Mouse (Mus musculus) heart, embryonic 13.5 days (tissue): ENCODE results near the gene Rnf182. TPM values are rescaled to one million over a fixed set of nuclear protein-coding genes. Genes with fewer than 3 reads are reported as not detected.

Experiments used
- ATAC-seq: fragments of 200-750 bp; cut with Nextera tagmentation; 2 replicates; pipeline ENCODE4 v1.8.0; 2017; ENCODE audit warnings: moderate TSS enrichment; ENCODE audit not compliant: insufficient number of reproducible peaks, low FRiP score, low TSS enrichment; ENCODE audit errors: extremely low read depth
- H3K27ac ChIP-seq: fragments of 300-500 bp; sonication (generic); replicated peaks from 2 replicates; pipeline ENCODE4 v1.5.1; 2015; ENCODE audit warnings: moderate library complexity, mild to moderate bottlenecking, inconsistent platforms
- H3K27me3 ChIP-seq: fragments of 300-500 bp; sonication (generic); replicated peaks from 2 replicates; pipeline ENCODE4 v1.6.1; 2015; ENCODE audit warnings: mild to moderate bottlenecking, inconsistent platforms
- H3K36me3 ChIP-seq: fragments of 300-500 bp; sonication (generic); 2 replicates; pipeline ENCODE4 v1.6.1; 2015; ENCODE audit warnings: mild to moderate bottlenecking, inconsistent platforms
- H3K4me1 ChIP-seq: fragments of 300-500 bp; sonication (generic); 2 replicates; pipeline ENCODE4 v1.6.1; 2015; ENCODE audit warnings: inconsistent platforms
- H3K4me2 ChIP-seq: fragments of 300-500 bp; sonication (generic); 2 replicates; pipeline ENCODE4 v1.6.1; 2015; ENCODE audit warnings: inconsistent platforms, mild to moderate bottlenecking, moderate library complexity
- H3K4me3 ChIP-seq: fragments of 300-500 bp; sonication (generic); 2 replicates; pipeline ENCODE4 v1.5.1; 2015; ENCODE audit warnings: moderate library complexity, mild to moderate bottlenecking, inconsistent platforms
- H3K9ac ChIP-seq: fragments of 300-500 bp; sonication (generic); 2 replicates; pipeline ENCODE4 v1.6.1; 2015; ENCODE audit warnings: inconsistent platforms, mild to moderate bottlenecking, moderate library complexity
- H3K9me3 ChIP-seq: fragments of 300-500 bp; sonication (generic); 2 replicates; pipeline ENCODE4 v1.6.1; 2016; ENCODE audit warnings: inconsistent platforms
- WGBS: fragments of 180-500 bp; shearing (Covaris S2); methylation state at CpG from one replicate; pipeline ENCODE4 v1.1.7; 2015; ENCODE audit warnings: mixed read lengths; 5-methylcytosine and 5-hydroxymethylcytosine counted together
- polyA plus RNA-seq: library from polyadenylated mRNA; unstranded; fragments of >200 nt; fragmentation: Nextera tagmentation; extraction: Ambion mirVana; gene quantifications from 2 replicates; pipeline ENCODE4 v1.2.1, GENCODE M21; 2015

Gene Rnf182
- polyA plus RNA-seq, 1 experiment from 2014 or later, result 1.8 TPM

DNA sequence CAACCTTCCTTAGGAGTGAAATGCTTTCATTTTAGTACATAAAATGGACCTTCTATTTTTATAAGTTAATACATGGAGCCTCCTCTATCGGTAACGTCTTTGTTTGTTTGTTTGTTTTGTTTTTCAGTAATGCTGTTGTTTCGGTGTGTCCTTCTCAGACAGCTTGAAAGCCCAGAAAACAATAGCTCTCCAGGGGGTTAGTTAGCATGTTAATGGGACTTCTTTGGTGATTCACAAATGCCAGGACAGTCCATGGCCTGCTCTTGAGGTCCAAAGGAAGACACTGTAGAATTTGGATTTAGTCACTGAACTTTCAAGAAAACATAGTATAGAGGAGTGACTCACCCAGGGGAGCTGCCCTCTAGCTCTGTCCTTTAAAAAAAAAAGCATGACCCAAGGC lies 843 bp upstream of the Rnf182 start:
- Histone ChIP-seq H3K36me3 (no peaks in the 10 kb centered on the region), H3K4me1 (peaks cover 29% of the 10 kb centered on the region), H3K27me3 (peaks cover 22% of the 10 kb centered on the region), H3K4me2 (no peak overlapping the region), H3K9me3 (no peaks in the 10 kb centered on the region), H3K9ac (no peak overlapping the region), H3K4me3 (no peak overlapping the region), H3K27ac (no peak overlapping the region)
- 84% methylated on average over 3 of the region's 3 CpGs for WGBS
- no peak for ATAC-seq

DNA sequence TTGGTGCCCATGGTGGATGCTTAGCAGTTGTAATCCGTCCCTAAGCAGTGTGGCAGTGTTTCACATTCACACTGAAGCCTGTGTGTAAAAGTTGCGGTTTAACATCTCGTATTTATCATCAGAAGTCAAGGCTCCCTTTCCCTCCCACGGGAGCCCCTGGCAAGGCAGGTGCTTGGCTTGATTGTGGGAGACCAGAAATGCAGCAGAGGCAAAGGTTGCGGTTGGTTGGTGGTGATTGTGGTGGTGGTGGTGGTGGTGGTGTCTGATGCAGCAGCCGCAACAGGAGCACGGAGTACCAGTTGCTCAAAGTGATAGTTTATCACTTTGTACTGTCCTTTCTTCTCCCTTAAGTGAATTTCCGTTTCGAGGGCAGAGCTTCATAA lies 325 bp upstream of the Rnf182 start:
- Histone ChIP-seq H3K4me2 (peak overlapping the region; percentile 80), H3K9ac (peak overlapping the region; percentile 80; the same call in 1 of the 2 replicates), H3K36me3 (no peaks in the 10 kb centered on the region), H3K4me1 (peaks cover 32% of the 10 kb centered on the region), H3K9me3 (no peaks in the 10 kb centered on the region), H3K27me3 (peaks cover 22% of the 10 kb centered on the region), H3K27ac (no peak overlapping the region), H3K4me3 (peak overlapping the region; percentile 66)
- WGBS, result 19% methylated on average over 9 of the region's 9 CpGs
- ATAC-seq, result no peak

DNA sequence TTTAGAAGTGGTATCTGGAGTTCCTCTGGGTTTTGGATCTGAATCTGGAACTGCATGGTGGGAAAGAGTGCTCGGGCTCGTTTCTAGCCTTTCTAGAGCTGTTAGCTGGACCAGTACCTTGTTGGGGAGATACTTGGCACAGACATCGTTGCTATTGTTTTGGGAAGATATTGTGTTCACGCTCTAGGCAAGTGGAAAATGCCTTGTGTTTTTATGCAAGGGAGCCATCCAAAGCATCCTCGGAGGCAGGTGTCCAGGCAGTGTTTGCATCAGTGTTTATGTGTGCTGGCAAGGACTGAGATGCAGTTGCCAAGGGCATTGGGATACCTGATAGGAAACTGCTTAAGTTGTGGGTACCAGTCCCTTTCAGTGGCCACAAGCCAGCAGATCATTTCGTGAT lies 1.0 kb downstream of the Rnf182 start:
- WGBS, result 41% methylated on average over 6 of the region's 6 CpGs
- Histone ChIP-seq H3K4me3 (peak overlapping the region; percentile 66), H3K27me3 (peaks cover 22% of the 10 kb centered on the region), H3K27ac (no peak overlapping the region), H3K36me3 (no peaks in the 10 kb centered on the region), H3K9me3 (no peaks in the 10 kb centered on the region), H3K9ac (peak overlapping the region; percentile 80; the same call in 1 of the 2 replicates), H3K4me2 (peak overlapping the region; percentile 80), H3K4me1 (peaks cover 32% of the 10 kb centered on the region)
- ATAC-seq, result no peak

DNA sequence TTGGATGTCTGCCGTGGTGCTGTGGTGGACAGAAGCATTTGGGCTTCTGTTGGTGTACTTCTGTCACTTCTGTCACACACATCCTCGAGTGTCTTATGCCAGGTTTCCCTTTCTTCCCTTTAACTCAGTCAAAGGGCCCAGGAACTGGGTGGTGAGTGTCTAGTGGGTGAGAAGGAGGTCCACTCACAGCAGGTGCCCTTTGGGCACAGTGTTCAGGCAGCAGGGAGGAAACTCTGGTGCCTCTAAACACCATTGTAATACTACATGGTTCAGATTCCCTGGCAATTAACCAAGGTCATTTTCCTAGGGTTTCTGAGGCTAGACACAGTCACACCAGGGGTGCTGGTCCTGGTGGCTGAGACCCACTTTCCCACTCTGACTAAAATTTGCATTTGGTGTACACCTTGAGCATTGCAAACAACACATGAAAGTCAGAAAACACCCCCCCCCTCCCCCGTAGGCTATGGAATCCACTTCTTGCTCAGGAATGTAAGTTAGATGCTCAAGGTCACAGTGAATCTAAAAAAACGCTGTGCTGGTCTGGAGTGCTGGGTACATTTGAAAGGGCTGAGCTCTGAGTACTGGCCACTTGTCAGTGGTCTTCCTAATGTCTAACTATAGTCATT lies 4.2 kb downstream of the Rnf182 start:
- WGBS, result 46% methylated on average over 4 of the region's 4 CpGs
- no peak overlapping the region for H3K4me2 ChIP-seq
- ATAC-seq, result no peak

DNA sequence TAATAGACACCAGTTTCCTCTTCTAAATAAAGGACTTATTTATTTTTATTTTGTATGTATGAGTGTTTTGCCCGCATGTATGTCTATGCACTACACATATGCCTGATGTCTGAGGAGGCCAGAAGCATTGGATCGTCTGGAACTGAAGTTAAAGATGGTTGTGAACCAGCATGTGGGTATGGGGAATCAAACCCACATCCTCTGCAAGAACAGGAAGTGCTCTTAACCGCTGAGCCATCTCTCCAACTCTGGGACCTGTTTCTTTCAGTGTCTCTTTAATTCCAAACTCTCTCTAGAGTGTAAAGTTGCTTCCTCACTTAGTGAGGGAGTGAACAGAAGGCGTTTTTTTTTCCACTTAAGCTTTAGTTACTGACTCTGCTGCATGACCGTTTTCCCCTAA lies 12.4 kb downstream of the Rnf182 start:
- H3K27ac ChIP-seq, result no peak overlapping the region
- no peaks in the 10 kb centered on the region for H3K27me3 ChIP-seq
- no peak overlapping the region for H3K4me2 ChIP-seq
- H3K9ac ChIP-seq, result no peak overlapping the region
- H3K4me3 ChIP-seq, result no peak overlapping the region
- no peaks in the 10 kb centered on the region for H3K9me3 ChIP-seq
- H3K4me1 ChIP-seq, result no peaks in the 10 kb centered on the region
- no peaks in the 10 kb centered on the region for H3K36me3 ChIP-seq
- WGBS, result 72% methylated on average over 5 of the region's 5 CpGs
- ATAC-seq, result no peak

More for the DNA sequence above, 4.2 kb downstream of the Rnf182 start:
- Histone ChIP-seq H3K27ac (no peak overlapping the region), H3K4me1 (peaks cover 32% of the 10 kb centered on the region), H3K9me3 (no peaks in the 10 kb centered on the region), H3K36me3 (no peaks in the 10 kb centered on the region), H3K9ac (no peak overlapping the region), H3K27me3 (peaks cover 22% of the 10 kb centered on the region), H3K4me3 (no peak overlapping the region)

DNA sequence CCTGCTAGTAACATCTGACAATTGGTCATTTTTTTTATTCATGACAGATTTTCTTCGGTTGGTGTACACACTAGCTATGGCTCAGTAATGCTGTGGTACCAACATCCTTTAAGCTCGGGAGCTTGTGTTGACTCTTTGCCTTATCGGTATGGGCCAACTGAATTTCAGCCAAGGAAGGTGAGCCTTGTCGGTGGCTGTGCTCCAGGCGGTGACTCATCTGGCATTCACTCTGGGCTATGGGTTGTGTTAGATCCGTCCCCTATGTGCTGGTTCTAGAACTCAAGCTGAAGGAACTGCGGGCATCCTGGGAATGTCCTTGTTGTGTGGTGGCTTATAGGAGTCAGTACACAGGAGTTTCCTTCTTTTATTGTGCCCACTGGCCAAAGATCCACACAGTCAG lies 14.3 kb downstream of the Rnf182 start:
- Histone ChIP-seq H3K36me3 (no peaks in the 10 kb centered on the region), H3K9ac (no peak overlapping the region), H3K4me3 (no peak overlapping the region), H3K4me1 (no peaks in the 10 kb centered on the region), H3K9me3 (no peaks in the 10 kb centered on the region), H3K27ac (no peak overlapping the region), H3K27me3 (no peaks in the 10 kb centered on the region), H3K4me2 (no peak overlapping the region)
- ATAC-seq, result no peak
- 70% methylated on average over 7 of the region's 7 CpGs for WGBS

DNA sequence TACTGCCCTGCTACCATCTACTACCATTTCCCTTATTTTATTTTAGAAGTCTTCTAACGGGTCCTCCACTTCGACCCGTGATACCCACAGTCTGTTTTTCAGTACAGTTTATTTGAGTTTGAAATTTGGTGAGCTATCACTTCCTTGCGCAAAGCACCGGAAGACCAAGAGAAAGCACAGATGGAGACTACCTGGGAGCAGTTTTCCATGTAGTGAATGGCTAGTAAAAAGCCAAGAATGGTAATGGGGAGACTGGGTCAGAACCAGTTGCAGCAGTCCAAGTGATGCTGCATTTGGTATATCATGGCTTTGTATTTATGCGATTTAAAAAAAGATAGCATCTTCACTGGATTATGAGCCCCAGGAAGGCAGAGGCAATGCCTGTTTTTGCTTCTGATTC lies 15.8 kb downstream of the Rnf182 start:
- 87% methylated on average over 6 of the region's 6 CpGs for WGBS
- ATAC-seq, result no peak

DNA sequence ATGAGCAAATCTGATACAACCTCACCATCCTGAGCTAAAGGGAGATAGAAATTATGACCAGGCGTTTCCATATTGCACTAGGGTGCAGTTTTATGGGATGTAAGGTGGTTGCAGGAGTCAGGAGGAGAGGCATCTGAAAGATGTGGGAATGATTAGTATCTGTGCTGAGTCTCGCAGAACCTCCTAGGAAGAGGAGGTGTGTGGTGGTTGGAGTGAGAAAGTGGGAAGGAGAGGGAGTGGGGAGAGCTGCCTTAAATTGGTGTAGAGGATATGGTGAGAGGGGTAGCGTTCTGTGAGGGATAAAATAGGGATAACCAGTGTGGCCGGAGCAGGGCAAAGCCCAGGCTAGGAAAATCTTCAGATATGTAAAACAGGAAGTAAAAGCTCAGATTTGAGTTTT lies 17.5 kb downstream of the Rnf182 start:
- Histone ChIP-seq H3K4me1 (no peaks in the 10 kb centered on the region), H3K36me3 (no peaks in the 10 kb centered on the region), H3K4me3 (no peak overlapping the region), H3K27me3 (no peaks in the 10 kb centered on the region), H3K4me2 (no peak overlapping the region), H3K9ac (no peak overlapping the region), H3K27ac (no peak overlapping the region), H3K9me3 (no peaks in the 10 kb centered on the region)
- no peak for ATAC-seq
- 71% methylated on average over 4 of the region's 4 CpGs for WGBS

More for the DNA sequence above, 15.8 kb downstream of the Rnf182 start:
- no peak overlapping the region for H3K27ac ChIP-seq
- H3K27me3 ChIP-seq, result no peaks in the 10 kb centered on the region
- H3K36me3 ChIP-seq, result no peaks in the 10 kb centered on the region
- no peak overlapping the region for H3K9ac ChIP-seq
- no peak overlapping the region for H3K4me3 ChIP-seq
- no peaks in the 10 kb centered on the region for H3K4me1 ChIP-seq
- H3K4me2 ChIP-seq, result no peak overlapping the region
- no peaks in the 10 kb centered on the region for H3K9me3 ChIP-seq

DNA sequence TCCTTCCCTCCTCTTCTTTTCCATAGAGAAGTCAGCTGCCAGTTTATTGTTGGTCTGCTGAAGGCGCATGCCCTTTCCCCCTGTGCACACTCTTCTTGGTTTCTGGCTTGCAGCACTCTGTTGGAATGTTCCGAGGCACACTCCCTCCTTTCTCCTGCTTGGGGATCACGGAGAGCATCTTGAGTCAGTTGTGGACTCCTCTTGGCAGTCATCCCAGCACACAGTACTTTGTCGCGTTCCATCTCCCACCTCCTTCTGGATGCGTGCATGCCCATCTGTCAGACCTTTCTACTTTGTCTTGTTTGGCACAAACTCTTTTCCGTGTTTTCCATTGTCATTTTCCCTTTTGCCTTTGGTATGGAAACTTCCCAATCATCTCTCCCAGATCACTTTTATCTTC lies 22.2 kb downstream of the Rnf182 start:
- Histone ChIP-seq H3K27me3 (no peaks in the 10 kb centered on the region), H3K27ac (no peak overlapping the region), H3K36me3 (no peaks in the 10 kb centered on the region), H3K4me1 (no peaks in the 10 kb centered on the region), H3K4me2 (no peak overlapping the region), H3K9ac (no peak overlapping the region), H3K4me3 (no peak overlapping the region), H3K9me3 (no peaks in the 10 kb centered on the region)
- 77% methylated on average over 7 of the region's 7 CpGs for WGBS
- ATAC-seq, result no peak

DNA sequence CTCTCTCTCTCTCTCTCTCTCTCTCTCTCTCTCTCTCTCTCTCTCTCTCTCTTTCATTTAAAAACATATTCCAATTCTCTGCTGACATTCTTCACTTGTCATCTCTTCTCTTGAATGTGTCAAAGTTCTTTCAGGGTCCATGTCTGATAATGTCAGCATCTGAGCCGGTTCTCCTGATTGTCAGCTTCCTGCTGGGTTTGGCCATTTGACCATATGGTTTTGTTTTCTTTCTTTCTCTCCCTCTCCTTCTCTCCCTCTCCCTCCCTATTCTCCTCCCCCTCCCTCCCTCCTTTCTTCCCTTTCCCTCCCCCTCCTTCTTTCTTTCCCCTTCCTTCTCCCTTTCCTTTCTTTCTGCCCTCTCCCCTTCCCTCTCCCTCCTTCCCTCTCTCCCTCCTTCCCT lies 29.5 kb downstream of the Rnf182 start:
- H3K27ac ChIP-seq, result no peak overlapping the region

DNA sequence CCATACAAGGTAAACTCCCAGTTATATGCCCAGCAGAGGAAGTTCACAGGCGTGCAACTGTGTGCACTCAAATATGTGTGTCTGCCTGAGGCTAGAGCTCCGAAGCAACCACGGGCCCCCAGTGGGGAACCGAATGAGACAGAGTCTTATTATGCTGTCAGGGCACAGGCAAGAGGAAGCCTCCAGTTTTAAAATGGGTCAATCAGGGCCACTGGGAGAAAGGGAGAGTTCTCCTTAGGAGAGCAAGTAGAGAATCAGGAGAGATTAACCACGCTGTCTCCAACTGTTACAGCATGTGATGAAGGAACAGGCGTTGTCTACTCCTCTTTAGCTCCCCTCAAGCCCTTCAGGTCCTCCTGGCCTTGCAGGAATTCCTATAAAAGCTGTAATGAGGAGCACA lies 33.0 kb downstream of the Rnf182 start:
- H3K27ac ChIP-seq, result no peak overlapping the region
- H3K36me3 ChIP-seq, result no peaks in the 10 kb centered on the region
- no peak overlapping the region for H3K4me3 ChIP-seq
- no peak overlapping the region for H3K9ac ChIP-seq
- ATAC-seq, result no peak
- no peaks in the 10 kb centered on the region for H3K9me3 ChIP-seq
- no peak overlapping the region for H3K4me2 ChIP-seq
- no peaks in the 10 kb centered on the region for H3K27me3 ChIP-seq
- 55% methylated on average over 6 of the region's 6 CpGs for WGBS
- H3K4me1 ChIP-seq, result peaks cover 14% of the 10 kb centered on the region; the same call in 1 of the 2 replicates

More for the DNA sequence above, 29.5 kb downstream of the Rnf182 start:
- Histone ChIP-seq H3K36me3 (no peaks in the 10 kb centered on the region), H3K4me1 (peaks cover 14% of the 10 kb centered on the region; the same call in 1 of the 2 replicates), H3K9me3 (no peaks in the 10 kb centered on the region), H3K4me3 (no peak overlapping the region), H3K27me3 (no peaks in the 10 kb centered on the region), H3K4me2 (no peak overlapping the region), H3K9ac (no peak overlapping the region)
- 0% methylated on average over 1 of the region's 1 CpGs for WGBS
- ATAC-seq, result no peak

DNA sequence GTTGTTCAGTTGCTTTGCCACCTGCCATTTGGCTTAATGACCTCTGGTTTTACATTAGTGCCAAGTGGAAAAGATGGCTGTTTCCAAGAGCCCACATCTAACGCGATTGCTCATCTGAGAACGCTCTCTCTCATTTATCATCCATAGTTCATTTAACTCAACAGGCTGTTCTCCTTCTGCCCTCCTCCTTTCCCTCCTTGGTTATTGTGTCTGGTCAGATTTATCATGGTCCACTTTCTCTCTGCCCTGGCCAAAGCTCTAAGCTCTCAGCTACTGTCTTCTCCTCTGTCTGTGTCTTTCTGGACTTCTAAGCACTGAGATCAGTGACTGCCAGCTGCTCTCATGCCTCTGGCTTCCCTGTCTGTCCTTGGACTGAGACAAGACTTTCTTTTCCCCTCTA lies 35.8 kb downstream of the Rnf182 start:
- H3K27me3 ChIP-seq, result no peaks in the 10 kb centered on the region
- H3K4me2 ChIP-seq, result no peak overlapping the region
- 85% methylated on average over 3 of the region's 3 CpGs for WGBS
- no peak overlapping the region for H3K27ac ChIP-seq
- no peaks in the 10 kb centered on the region for H3K9me3 ChIP-seq
- no peak for ATAC-seq
- no peaks in the 10 kb centered on the region for H3K36me3 ChIP-seq
- no peak overlapping the region for H3K4me3 ChIP-seq
- no peak overlapping the region for H3K9ac ChIP-seq
- peaks cover 20% of the 10 kb centered on the region for H3K4me1 ChIP-seq
